Mouse (Mus musculus) urinary bladder, postnatal 25 days (tissue): Measurements from ENCODE around the gene Klhl13.
A peak's percentile ranks its signal among the peaks of the same experiment; 100 is the strongest.

ENCODE experiments used
- DNase-seq: peaks from one replicate; pipeline ENCODE4 v3.0.0; 2022; ENCODE audit warnings: low spot score

Gene Klhl13

DNA sequence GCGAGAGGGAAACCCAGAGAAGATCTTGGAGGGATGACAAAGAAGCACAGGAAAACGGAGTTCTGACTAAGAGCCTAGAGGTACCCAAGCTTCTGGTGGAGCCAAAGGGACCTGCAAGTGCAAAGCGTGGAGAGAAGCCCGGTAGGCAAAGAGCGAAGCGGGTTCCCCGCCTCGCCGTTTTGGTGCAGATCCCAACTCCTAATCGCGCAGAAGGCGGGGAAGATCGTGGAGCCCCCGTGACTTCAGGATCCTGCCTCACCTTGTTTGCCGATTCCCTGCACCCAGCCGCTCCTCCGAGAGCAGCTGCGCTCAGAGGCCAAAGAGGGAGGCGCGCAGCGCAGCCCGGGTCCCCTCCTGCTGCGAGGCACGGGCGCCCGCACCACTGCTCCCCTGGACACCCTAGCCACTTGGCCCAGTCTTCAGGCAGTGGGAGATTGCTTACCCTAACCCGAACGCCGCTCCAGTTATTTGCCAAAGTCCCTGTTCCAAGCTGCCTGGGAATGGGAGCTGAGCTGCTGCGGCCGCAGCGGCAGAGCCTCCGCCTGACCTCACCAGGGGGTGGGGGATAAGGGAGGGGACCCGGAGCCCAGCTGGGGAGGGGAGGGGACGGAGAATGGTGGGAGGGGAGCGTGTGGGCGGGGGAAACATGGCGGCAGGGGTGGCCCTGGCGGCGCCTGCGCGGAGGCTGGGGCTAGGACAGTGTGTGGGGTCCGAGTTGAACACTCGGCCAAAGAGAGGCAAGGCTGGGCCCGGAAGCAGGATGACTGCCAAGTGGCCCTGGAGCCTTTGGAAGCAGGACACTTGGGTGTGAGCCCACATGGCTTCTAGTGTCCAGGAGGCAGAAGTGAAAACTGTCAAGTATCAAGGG lies at the start of gene Klhl13:
TSS of gene Klhl13 (minus strand) at position 569 of the 868 bp plus-strand sequence.
- peak; percentile 8 for DNase-seq

DNA sequence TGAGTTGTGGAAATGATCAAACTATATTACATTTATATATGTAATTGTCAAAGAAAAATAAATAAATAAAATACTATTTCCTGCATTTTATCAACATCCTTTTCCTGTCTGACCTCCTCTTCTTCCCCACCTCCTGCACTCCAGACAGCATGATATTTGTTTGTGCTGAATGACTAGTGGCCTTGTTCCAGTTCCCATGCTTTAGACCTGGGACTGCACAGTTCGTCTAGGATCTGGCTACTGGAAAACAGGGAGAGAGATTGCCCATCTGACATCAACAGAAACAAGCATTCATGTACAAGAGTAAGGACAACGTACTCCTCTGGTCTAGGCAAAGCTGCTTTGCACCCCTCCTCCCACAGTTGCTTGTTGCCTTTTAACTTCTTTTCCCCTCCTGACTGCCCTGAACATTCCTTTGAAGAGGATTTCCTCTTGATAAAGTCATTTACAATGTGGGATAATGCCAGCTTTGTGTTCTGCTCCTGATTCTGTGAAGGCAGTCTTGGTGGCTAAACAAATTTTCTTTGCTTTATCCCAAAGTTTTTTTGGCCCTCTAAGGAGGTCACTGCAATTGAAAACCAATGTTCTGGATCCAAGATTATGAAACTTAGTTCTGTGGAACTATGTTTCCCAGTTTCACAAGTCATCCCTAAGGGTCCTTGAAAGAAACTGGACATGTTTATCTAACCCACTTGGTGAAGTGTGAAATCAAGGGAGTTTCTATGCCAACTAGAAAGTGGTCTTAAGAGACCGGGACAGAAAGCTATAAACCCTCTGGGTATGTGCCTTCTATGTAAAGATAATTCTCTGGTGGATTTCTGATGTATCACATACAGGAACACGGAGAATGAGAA lies 44.6 kb upstream of the Klhl13 start:
- no peak for DNase-seq

DNA sequence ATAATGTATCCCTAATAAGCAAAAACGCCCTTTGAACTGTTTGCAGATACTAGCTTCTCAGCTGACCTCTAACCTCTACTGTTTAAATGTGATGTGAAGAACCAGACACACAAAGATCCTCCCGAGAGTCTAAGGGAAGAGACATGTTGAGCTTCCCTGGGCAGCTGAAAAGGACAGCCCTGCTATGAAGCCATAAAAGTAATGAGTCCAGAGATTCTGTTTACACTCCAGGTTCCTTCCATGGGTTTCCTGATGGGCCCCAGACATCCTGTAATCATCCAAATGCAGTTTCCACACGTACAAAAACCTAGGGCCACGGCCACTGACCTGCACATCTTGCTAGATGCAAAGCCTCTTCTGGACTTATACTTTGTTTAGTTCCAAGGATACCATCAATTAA lies 23.8 kb upstream of the Klhl13 start:
- DNase-seq = no peak

DNA sequence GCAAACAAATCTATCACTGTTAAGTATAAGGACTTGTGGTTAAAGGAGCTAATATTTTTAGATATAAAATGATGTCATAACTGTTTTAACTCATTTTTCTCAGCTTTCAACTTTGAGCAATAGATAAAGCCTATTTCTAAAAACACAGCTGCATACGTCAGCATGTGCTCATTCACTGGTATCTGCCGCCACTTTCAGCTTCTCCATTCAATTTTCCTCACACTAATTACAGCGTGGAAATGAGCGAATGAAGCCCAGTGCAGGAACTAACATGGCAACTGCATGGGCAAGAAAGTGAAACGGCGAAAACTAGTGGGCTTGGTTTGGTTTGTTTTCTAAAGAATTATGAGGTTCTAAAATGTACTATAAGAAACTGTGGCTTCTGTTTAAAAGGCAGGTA lies 1.4 kb downstream of the Klhl13 start:
- no peak for DNase-seq

DNA sequence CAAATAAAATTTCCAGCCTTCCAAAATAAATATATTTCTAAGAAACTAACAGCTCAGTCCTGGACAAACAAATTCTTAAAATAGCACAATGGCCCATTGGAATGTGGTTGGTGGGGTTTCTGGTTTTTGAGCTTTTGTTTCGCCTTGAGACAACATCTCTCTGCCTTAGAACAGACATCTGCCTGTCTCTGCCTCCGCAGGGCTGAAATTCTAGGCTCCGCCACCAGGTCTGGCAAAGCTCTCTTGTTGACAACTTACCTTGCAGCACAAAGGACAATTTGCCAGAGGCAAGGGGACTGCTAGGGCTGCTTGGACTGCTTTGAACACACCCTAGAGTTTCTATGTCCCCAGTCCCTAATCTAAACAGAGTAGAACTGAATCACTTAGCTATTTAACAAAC lies 4.4 kb downstream of the Klhl13 start:
- no peak for DNase-seq

DNA sequence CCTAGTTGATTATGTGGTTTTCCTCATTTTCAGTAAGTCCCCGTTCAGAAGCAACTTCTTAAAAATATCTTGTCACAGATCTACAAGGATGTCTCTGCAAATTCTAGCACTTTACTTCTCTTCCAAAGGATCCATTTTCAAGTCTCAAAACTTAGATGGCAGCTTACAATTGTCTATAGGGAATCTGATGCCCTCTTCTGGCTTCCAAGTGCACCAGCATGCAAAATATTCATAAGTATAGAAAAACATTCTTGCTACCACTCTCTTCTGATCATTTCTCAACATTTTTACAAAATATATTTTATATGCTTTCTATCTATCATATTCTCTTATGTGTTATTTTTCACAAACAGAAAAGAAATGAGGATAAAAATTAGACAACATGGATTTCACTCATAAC lies 14.8 kb downstream of the Klhl13 start:
- no peak for DNase-seq

DNA sequence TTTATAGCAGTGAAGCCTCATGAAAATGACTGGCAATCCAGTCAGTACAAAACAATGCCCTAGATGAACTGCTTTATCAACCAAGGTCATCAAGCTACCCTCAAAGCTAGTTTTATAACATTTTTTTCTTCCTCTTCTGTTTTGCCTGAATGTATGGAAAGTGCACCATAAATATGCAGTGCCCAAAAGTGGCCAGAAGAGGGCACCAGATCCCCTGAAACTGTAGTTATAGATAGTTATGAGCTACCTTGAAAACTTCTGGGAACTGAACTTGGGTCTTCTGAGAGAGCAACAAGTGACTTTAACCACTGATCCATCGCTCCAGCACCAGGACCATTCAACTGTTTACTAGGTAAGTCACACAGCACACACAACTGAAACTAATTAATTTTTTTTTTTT lies 36.8 kb downstream of the Klhl13 start:
- peak; percentile 11 for DNase-seq

DNA sequence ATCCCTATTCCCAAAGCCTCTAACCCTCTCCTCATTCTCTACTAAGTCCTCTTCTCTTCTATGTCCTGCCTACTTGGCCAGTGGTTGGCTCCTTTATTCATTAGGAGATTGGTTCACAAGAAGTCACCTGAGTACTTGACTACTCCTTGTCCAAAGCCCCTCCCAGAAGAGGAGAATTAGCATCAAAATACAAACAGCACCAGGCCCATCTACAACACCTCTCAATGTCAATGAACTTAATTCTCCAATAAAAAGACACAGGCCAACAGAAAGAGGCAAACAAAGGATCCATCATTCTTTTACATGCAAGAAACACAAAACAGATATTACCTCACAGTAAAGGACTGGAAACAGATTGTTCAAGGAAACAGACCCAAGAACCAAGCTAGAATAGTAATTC lies 46.0 kb downstream of the Klhl13 start:
- DNase-seq = no peak

DNA sequence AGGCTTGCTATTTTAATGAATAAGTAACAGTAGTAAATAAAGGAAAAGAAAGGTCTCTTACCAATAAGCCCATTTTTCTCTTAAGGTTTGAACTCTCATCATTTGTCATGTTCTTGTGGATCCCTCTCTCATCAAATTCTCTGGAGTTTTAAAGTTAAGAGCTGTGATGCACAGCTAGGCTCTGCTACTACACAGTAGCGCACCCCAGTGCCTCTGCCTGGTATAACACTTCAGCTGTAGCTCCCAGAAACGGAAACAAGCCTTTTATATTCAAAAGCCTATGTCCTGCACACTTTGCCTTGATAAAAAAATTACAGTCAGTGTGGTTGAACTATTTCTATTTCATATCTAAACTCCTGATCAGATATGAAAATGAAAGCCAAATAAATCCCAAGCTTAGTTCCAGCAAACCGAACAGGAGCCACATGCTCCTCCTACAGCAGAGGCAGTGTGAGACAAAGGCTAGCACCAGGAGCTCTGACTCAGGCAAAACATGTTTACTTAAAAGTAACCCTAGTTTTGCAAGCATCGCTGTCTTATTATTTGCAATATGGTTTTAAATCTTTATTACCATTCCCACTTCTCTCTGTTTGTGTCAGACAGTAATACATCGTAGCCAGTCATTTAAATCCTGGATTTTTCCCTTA lies 68.8 kb downstream of the Klhl13 start:
- peak; percentile 4 for DNase-seq

DNA sequence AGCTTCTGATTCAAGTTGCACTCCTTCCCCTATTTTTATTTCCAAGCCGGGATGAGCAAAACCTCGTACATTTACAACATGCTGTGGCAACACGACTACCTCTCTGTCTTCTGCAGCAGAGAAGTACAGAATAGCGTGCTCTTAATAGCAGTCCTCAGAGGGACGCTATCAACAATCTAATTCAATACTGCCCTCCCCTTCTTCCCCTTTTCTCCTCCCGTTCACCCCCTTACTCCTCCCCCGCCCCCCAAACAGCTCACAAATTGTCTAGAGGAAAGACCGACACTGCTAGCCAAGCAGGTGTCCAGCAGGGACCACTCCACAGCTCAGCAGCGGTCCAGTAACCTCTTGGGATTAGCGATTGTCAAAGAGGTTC lies 79.5 kb downstream of the Klhl13 start:
- DNase-seq = no peak

DNA sequence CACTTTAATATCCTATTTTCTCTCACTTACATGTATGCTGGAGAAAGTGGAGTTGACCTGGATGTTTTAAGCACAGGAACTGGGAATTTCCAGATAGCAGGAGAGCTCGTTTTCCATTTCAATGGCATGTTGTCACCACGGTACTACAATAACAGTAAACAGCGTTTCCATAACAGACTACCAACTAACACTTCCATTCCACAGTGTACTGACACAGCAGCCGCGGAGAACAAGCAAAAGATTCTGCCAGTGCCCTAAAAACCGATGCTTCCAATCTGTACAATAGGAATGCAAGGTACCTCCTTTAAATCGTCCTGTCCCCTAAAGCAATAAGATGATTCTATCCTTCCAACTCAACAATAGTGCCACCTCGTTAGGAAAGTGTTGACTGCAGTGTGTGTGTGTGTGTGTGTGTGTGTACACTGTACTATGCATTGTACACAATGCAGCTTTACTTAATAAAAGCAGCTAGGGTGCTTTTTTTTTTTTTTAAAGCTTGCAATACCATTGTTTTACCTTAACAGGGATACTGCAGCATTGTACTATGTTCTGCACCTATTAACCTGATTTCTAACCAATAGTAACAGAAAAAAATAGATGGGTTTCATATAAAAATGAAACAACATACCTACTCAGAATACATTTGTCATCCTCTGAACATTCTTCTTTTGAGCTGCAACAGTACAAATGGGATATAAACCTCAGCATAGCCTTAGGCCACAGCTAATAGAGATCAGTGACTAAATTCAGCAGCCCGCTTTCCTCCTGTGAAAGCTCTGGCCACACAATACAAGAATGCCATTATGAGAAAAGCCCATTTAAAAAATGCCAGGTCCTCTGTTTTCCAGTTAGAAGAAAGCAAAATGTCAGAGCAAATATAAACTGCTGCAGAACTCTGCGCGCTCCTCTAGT lies 80.1 kb downstream of the Klhl13 start:
- DNase-seq = no peak

DNA sequence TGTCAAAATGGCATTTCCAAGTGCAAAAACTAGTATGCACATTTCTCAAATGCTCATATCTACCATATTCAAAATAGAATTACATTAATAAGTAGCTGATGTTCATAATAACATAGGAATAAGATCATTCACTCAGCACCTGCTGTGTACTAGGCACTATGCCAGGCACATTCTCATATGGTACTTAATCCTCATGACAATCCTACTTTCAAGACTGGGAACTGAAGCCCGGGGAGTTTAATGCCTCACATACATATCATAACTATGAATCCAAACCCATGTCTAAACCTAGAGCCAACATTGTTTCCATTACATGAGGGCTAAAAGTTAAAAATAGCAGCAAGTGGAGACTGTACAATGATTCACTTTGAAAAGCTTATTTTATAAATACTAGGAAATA lies 97.3 kb downstream of the Klhl13 start:
- DNase-seq = no peak

DNA sequence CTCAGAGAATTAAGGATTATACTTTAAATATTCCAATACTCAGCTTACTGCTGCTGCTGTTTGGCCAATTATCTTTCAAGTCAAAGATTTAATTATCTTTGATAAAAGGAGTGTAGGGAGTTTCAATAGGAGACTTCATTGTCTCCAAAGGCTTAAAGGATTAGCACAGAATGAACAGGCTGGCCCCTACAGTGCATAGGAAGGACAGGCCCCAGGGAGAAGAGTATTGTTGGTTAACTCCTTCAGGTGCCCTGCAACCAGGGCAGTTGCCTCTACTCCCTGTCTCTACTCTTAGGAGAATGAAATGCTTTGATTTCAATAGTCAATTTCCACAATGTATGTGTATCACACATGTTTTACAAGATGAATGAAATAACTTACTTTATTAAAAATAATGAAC lies 116.1 kb downstream of the Klhl13 start:
- no peak for DNase-seq
